Mouse (Mus musculus) embryo, embryonic 10.5 days (tissue): ENCODE measurements around the gene Ndufa11.
A peak's percentile ranks its signal among the peaks of the same experiment; 100 is the strongest.

Experiments
- DNase-seq: peaks from one replicate; pipeline ENCODE4 v3.0.0-alpha.2; 2015; ENCODE audit warnings: low spot score

Ndufa11 gene

GRCm38 (mm10) chr17:56758132-56758531 lies 40.6 kb downstream of the Ndufa11 start:
- peak; percentile 63 for DNase-seq

DNA sequence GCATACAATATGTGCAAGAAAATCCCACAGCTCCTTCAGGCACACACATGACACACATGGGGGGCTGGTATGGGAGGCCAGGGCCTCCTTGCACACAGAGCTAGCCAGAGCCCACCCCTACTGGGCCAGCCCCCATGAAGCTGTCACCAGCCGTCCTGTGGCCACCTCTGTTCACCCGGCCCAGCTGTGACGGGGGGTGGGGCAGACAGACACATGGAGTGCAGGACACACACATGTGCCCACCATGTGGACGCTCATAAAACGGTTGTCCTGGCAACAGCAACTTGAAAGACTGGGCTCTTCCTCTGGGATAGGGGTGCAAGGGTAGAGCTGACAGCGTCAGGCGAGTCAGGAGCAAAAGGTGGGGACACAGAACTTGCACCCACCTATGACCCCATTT lies 41.7 kb downstream of the Ndufa11 start:
- peak; percentile 40 for DNase-seq

GRCm38 (mm10) chr17:56761077-56761476 lies 43.5 kb downstream of the Ndufa11 start:
- DNase-seq: no peak

DNA sequence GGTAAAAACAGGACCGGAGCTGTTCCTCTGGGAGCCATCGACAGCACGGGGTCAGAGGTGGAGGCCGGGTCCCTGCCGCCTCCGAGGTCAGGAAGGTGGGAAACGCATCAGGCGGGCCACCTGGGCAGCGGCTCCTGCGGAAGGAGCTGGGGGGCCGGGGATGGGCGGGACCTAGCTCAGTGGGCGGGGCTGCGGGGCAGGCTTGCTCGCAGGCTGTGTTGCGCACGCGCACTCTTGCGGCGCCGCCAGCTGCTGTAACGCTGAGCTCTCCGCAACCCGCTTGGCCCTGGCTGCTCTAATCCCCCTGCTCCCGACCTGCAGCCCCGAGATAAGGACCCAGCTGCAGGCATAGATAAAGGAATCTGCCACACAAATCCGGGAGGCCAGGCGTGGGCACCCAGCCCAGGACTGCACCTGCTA lies 44.4 kb downstream of the Ndufa11 start:
- DNase-seq: peak; percentile 93

DNA sequence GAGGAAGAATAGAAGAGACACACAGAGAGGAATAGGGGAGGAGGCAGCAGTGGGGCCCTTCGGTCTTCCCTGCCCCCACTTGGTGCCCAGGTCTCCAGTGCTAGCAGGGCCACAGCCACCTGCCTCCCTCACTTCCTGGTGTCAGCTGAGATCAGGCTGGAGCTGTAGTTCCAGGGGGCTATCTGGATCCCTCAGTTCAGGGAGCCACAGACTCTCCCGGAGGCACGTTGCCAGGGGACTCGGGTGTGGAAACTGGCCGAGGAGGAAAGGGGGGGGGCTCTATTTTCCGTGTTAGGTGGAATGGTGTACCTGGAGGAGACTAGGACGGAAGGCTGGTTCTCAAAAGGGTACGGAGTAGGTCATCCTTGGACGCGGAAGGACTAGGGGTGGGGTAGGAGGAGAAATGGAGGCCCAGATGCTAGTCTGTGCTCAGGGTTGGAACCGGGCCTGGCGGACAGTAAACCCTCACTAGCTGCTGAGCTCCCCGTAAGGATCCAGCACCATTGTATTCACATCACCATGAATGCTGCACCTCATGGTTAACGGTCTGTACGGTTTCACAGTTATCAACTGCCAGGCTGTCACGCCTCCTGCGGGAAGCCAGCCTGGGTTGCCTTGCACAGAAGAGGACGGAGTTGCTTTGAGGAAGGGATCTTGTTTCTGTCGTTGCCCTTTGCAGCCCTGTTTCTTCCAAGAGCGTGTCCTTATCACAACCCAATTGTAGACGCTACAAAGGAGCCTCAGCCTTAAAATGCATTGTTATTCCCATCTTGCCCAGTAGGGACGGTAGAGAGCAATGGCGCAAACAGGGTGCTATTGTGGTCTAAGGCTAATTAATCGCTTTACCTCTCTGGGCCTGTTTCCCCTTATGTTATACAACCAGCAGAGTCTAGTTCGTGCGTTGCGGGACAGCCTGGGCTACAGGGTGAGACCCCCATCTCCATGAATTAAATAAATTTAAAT lies 45.5 kb downstream of the Ndufa11 start:
- peak; percentile 80 for DNase-seq

DNA sequence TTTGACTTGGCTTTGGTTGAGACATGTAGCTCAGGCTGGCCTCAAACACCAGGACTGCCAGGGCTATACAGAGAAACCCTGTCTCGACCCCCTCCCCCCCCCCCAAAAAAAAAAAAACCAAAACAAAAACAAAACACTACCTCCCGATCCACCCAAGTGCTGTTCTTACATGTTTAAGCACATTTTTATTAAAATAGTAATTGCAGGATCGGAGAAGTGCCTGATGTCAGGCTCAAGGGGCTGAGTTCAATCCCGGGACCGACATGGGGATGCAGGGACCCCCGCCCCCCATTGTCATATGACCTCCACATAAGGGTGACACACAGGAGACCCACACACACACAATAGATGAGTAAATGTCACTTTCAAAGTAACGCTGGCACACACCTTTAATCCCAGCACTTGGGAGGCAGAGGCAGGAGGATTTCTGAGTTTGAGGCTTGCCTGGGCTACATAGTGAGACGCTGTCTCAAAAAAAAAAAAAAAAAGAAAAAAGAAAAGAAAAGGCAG lies 46.2 kb downstream of the Ndufa11 start:
- DNase-seq: no peak

DNA sequence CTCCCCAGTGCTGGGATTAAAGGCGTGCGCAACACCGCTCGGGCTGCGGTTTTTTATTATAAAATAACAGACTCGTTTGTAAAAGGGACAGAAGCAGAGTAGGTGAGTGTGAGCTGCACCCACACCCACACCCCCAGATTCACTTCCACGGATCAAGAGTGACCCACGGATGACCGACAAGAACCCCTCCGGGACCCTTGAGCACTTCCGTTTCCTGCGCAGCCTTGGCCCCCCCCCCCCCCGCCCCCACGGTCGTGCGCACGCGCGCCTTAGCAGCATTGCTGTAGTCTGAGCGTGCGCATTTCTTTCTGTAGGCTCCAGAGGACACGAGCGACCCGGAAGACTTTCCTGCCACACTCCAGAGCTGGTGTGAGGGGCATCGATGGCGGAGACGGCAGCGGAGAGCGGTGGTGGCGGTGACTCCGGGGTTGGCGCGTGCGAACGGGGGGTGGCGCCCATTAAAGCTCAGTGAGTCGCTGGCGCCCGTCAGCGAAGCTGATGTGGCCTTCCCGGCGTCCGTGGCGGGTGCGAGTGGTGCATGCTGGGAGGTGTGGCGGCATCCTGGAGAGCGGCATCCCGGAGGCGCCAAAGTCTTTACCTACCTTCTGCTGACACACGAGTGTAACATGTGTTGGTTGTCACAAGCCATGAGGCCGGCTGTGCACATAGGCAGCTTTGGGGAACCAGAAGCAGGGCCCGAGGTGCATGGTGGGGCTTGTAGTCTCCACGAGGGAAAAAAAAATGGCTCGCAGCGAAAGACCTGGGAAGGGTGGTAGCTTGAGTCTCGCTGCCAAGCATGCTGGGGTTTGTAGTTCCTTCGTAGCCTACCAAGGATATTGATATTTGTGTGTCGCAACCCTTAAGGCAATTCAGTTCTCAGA lies 47.1 kb downstream of the Ndufa11 start, which contains the start of gene Dus3l:
Gene Dus3l, plus strand, starts transcription at position 284 of the 881 bp plus-strand sequence.
- peak; percentile 94 for DNase-seq

- DNase-seq: no peak
Measured at GRCm38 (mm10) chr17:56765431-56765830, 47.9 kb downstream of the Ndufa11 start.

DNA sequence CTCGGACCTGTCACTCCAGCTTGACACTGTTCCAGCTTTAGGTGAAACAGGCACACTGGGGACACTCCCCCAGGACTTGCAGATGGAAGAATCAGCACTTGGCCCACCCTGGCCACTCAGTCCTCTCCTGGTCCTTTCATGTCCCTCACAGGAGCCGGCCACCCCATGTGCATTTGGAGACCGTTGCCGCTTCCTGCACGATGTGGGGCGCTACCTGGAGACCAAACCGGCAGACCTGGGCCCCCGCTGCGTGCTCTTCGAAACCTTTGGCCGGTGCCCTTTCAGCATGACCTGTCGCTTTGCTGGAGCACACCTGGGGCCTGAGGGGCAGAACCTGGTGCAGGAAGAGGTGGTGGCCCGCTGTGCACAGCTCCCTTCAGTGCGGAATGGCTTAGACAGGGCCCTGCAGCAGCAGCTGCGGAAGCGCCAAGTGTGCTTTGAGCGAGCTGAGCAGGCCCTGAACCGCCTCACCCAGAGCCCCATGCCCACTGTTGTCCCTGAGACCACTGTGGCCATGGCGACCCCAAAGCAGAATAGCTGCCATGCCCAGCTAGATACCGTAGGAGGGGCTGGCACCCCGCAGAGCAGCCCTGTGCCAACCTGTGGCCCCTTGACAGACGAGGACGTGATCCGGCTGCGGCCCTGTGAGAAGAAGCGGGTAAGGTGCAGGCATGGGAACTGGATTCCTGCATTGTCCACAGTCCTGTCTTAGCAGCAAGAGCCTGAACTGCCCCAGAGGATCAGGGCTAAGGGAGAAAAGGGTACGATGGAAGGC lies 49.3 kb downstream of the Ndufa11 start:
- no peak for DNase-seq

DNA sequence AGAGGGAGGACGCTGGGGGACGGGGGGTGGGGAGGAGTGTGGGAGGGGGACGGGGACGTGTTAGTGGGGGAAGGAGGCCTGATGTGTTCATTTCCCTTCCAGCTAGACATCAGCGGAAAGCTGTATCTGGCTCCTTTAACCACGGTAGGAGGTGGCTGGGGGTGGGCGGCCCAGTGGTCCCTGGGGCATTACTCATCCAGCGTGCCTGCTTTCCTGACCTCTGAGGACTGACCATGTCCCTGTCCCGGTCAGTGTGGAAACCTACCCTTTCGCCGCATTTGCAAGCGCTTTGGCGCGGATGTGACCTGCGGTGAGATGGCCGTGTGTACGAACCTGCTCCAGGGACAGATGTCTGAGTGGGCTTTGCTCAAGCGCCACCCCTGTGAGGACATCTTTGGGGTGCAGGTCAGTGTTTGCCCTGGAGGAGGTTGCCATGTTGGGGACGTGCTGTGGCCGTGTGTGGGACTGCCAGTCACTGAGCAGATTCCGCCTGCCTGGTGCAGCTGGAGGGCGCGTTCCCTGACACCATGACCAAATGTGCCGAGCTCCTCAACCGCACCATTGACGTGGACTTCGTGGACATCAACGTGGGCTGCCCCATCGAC lies 50.1 kb downstream of the Ndufa11 start:
- no peak for DNase-seq

DNA sequence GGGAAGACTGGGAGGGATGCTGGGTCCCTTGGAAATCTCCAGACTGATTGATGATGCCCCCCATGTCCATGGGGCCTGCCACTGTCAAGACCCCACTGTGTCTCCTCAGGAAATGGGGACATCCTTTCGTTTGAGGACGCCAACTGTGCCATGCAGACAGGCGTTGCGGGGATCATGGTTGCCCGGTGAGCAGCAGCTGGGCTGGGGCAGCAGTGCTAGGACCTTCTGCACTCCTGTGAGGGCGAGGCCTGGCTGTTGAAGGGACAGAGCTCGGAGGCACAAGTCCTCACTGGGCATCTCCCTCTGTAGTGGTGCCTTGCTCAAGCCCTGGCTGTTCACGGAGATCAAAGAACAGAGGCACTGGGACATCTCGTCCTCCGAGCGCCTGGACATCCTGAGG lies 51.4 kb downstream of the Ndufa11 start:
- DNase-seq: no peak

- DNase-seq: no peak
Measured at GRCm38 (mm10) chr17:56769950-56770349, 52.4 kb downstream of the Ndufa11 start, which contains the start of gene Prr22. Gene Prr22, plus strand, starts transcription at chr17:56770250.
